Mouse (Mus musculus): ENCODE results near the gene Tbx2. TPM values are rescaled to one million over a fixed set of nuclear protein-coding genes. Genes with fewer than 3 reads are reported as not detected.

Gene Tbx2
- polyA plus RNA-seq, 1 experiment from 2014 or later, result 6.5 TPM

GRCm38 (mm10) chr11:85818401-85818800 lies 13.9 kb upstream of the Tbx2 start:
- H3K9ac ChIP-seq (ENCODE audit: low read depth, low read length), result no peak overlapping the region
- no peaks in the 10 kb centered on the region for H3K9me3 ChIP-seq (ENCODE audit: control insufficient read depth, low read length)
- H3K4me1 ChIP-seq (ENCODE audit: control insufficient read depth, insufficient read depth, low read length), result peaks cover 9% of the 10 kb centered on the region; the same call in 1 of the 2 replicates
- H3K4me2 ChIP-seq (ENCODE audit: low read depth, low read length), result no peak overlapping the region
- H3K4me3 ChIP-seq (ENCODE audit: low read depth, low read length), result no peak overlapping the region
- H3K36me3 ChIP-seq (ENCODE audit: control insufficient read depth, insufficient read depth, low read length), result no peaks in the 10 kb centered on the region
- no peak for ATAC-seq (ENCODE audit: low read depth)
- 67% methylated on average over 3 of the region's 3 CpGs for WGBS
- no peak for DNase-seq (ENCODE audit: low spot score)
- H3K27me3 ChIP-seq (replicated peaks; ENCODE audit: control insufficient read depth, insufficient read depth, low read length), result no peaks in the 10 kb centered on the region
- no peak overlapping the region for H3K27ac ChIP-seq (replicated peaks; ENCODE audit: low read depth, low read length)

DNA sequence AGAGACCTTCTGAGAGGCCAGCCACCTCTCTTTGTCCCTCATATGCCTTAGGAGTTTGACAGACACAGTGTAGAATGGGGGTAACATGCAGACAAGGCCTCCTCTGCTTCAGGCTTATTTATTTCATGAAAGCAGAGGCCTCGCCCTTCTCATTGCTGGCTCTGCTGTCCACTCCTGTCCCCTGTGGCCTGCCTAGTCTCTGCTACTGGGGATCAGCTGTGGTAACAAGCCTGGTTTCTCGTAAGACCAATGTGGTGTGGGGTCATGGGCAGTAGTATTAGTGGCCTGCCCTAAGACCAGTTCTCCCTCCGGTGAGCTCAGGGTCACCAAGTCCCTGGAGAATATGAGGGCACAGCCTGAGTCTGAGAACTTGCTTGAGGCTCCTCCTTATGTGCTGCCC lies 11.4 kb upstream of the Tbx2 start:
- H3K9me3 ChIP-seq (ENCODE audit: control insufficient read depth, low read length), result no peaks in the 10 kb centered on the region
- no peak overlapping the region for H3K4me2 ChIP-seq (ENCODE audit: low read depth, low read length)
- 82% methylated on average over 3 of the region's 3 CpGs for WGBS
- H3K36me3 ChIP-seq (ENCODE audit: control insufficient read depth, insufficient read depth, low read length), result no peaks in the 10 kb centered on the region
- ATAC-seq (ENCODE audit: low read depth) (no peak), DNase-seq (ENCODE audit: low spot score) (no peak)
- H3K9ac ChIP-seq (ENCODE audit: low read depth, low read length), result no peak overlapping the region
- no peaks in the 10 kb centered on the region for H3K27me3 ChIP-seq (replicated peaks; ENCODE audit: control insufficient read depth, insufficient read depth, low read length)
- H3K4me1 ChIP-seq (ENCODE audit: control insufficient read depth, insufficient read depth, low read length), result peaks cover 3% of the 10 kb centered on the region; the same call in 1 of the 2 replicates
- no peak overlapping the region for H3K27ac ChIP-seq (replicated peaks; ENCODE audit: low read depth, low read length)
- H3K4me3 ChIP-seq (ENCODE audit: low read depth, low read length), result no peak overlapping the region

DNA sequence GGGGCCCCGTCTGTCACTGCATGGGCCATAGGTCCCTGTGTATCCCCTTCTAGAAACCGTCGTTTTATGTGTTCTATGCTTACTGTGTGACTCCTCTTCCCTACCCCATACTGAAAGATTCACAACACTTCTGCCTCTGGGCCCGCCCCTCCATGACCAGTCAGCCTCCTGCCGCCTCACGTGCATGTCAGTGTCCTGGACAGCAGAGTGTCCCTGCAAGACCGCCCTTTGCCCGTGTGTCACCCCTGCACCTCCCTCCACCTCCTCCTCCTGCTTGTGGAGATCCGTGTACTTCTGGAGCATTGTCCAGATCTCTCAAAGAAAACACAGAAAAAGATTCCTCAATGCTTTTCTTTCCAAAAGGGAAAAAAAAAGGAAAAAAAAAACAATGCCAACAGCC lies 10.7 kb upstream of the Tbx2 start:
- WGBS, result 79% methylated on average over 9 of the region's 9 CpGs
- DNase-seq (ENCODE audit: low spot score), result no peak
- H3K4me2 ChIP-seq (ENCODE audit: low read depth, low read length), result no peak overlapping the region
- H3K27ac ChIP-seq (replicated peaks; ENCODE audit: low read depth, low read length), result no peak overlapping the region
- no peak overlapping the region for H3K9ac ChIP-seq (ENCODE audit: low read depth, low read length)
- H3K4me1 ChIP-seq (ENCODE audit: control insufficient read depth, insufficient read depth, low read length), result no peaks in the 10 kb centered on the region
- ATAC-seq (ENCODE audit: low read depth), result no peak
- no peaks in the 10 kb centered on the region for H3K36me3 ChIP-seq (ENCODE audit: control insufficient read depth, insufficient read depth, low read length)
- H3K9me3 ChIP-seq (ENCODE audit: control insufficient read depth, low read length), result no peaks in the 10 kb centered on the region
- no peak overlapping the region for H3K4me3 ChIP-seq (ENCODE audit: low read depth, low read length)
- H3K27me3 ChIP-seq (replicated peaks; ENCODE audit: control insufficient read depth, insufficient read depth, low read length), result peaks cover 3% of the 10 kb centered on the region; the same call in 1 of the 2 replicates

DNA sequence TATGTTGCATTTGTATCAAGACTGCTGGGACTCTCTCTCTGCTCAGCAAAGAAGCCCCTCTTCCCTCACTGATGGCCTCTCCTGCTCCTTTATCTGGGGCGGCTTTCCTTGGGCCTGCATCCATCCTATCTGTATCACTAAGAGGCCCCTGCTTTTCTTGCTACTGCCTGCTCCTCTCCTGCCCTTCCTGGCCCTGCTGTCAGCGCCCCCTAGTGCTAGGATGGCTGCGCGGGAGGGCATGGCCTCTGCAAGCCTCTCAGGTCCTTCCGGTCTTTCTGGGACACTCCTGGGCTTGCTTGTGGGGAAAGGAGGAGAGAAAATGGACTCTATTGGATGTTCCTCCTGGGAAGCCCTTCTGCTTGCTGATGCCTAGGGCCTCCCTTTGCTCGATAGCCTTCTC lies 9.2 kb upstream of the Tbx2 start:
- no peak overlapping the region for H3K4me2 ChIP-seq (ENCODE audit: low read depth, low read length)
- 15% methylated on average over 6 of the region's 6 CpGs for WGBS
- no peaks in the 10 kb centered on the region for H3K9me3 ChIP-seq (ENCODE audit: control insufficient read depth, low read length)
- H3K27me3 ChIP-seq (replicated peaks; ENCODE audit: control insufficient read depth, insufficient read depth, low read length), result peaks cover 16% of the 10 kb centered on the region
- H3K4me1 ChIP-seq (ENCODE audit: control insufficient read depth, insufficient read depth, low read length), result 0 out of 2 replicates have a peak, but pooled peaks cover 3% of the 10 kb centered on the region
- H3K4me3 ChIP-seq (ENCODE audit: low read depth, low read length), result no peak overlapping the region
- H3K27ac ChIP-seq (replicated peaks; ENCODE audit: low read depth, low read length), result no peak overlapping the region
- H3K9ac ChIP-seq (ENCODE audit: low read depth, low read length), result no peak overlapping the region
- ATAC-seq (ENCODE audit: low read depth) (peak; percentile 50; the same call in 1 of the 2 replicates), DNase-seq (ENCODE audit: low spot score) (no peak)
- no peaks in the 10 kb centered on the region for H3K36me3 ChIP-seq (ENCODE audit: control insufficient read depth, insufficient read depth, low read length)

GRCm38 (mm10) chr11:85823794-85824193 lies 8.6 kb upstream of the Tbx2 start:
- Histone ChIP-seq H3K9me3 (ENCODE audit: control insufficient read depth, low read length) (no peaks in the 10 kb centered on the region), H3K27ac (replicated peaks; ENCODE audit: low read depth, low read length) (no peak overlapping the region), H3K4me2 (ENCODE audit: low read depth, low read length) (no peak overlapping the region), H3K36me3 (ENCODE audit: control insufficient read depth, insufficient read depth, low read length) (no peaks in the 10 kb centered on the region), H3K4me3 (ENCODE audit: low read depth, low read length) (no peak overlapping the region), H3K9ac (ENCODE audit: low read depth, low read length) (no peak overlapping the region), H3K4me1 (ENCODE audit: control insufficient read depth, insufficient read depth, low read length) (peaks cover 8% of the 10 kb centered on the region; the same call in 1 of the 2 replicates), H3K27me3 (replicated peaks; ENCODE audit: control insufficient read depth, insufficient read depth, low read length) (peaks cover 22% of the 10 kb centered on the region)
- no peak for DNase-seq (ENCODE audit: low spot score)
- WGBS, result 71% methylated on average over 4 of the region's 4 CpGs
- ATAC-seq (ENCODE audit: low read depth), result no peak

GRCm38 (mm10) chr11:85825031-85825430 lies 7.3 kb upstream of the Tbx2 start:
- Histone ChIP-seq H3K9ac (ENCODE audit: low read depth, low read length) (no peak overlapping the region), H3K4me2 (ENCODE audit: low read depth, low read length) (no peak overlapping the region), H3K27me3 (replicated peaks; ENCODE audit: control insufficient read depth, insufficient read depth, low read length) (peaks cover 34% of the 10 kb centered on the region), H3K4me3 (ENCODE audit: low read depth, low read length) (no peak overlapping the region), H3K27ac (replicated peaks; ENCODE audit: low read depth, low read length) (no peak overlapping the region), H3K4me1 (ENCODE audit: control insufficient read depth, insufficient read depth, low read length) (peaks cover 20% of the 10 kb centered on the region), H3K36me3 (ENCODE audit: control insufficient read depth, insufficient read depth, low read length) (no peaks in the 10 kb centered on the region), H3K9me3 (ENCODE audit: control insufficient read depth, low read length) (no peaks in the 10 kb centered on the region)
- ATAC-seq (ENCODE audit: low read depth) (no peak), DNase-seq (ENCODE audit: low spot score) (no peak)
- WGBS, result 66% methylated on average over 9 of the region's 10 CpGs

- Histone ChIP-seq H3K9me3 (ENCODE audit: control insufficient read depth, low read length) (no peaks in the 10 kb centered on the region), H3K4me1 (ENCODE audit: control insufficient read depth, insufficient read depth, low read length) (peaks cover 23% of the 10 kb centered on the region), H3K9ac (ENCODE audit: low read depth, low read length) (no peak overlapping the region), H3K27me3 (replicated peaks; ENCODE audit: control insufficient read depth, insufficient read depth, low read length) (peaks cover 36% of the 10 kb centered on the region), H3K36me3 (ENCODE audit: control insufficient read depth, insufficient read depth, low read length) (no peaks in the 10 kb centered on the region), H3K4me3 (ENCODE audit: low read depth, low read length) (no peak overlapping the region), H3K27ac (replicated peaks; ENCODE audit: low read depth, low read length) (no peak overlapping the region), H3K4me2 (ENCODE audit: low read depth, low read length) (no peak overlapping the region)
- ATAC-seq (ENCODE audit: low read depth) (no peak), DNase-seq (ENCODE audit: low spot score) (no peak)
- 68% methylated on average over 7 of the region's 7 CpGs for WGBS
Observed at GRCm38 (mm10) chr11:85825823-85826222, 6.5 kb upstream of the Tbx2 start.

GRCm38 (mm10) chr11:85827342-85827741 lies 5.0 kb upstream of the Tbx2 start:
- no peaks in the 10 kb centered on the region for H3K9me3 ChIP-seq (ENCODE audit: control insufficient read depth, low read length)
- no peak overlapping the region for H3K27ac ChIP-seq (replicated peaks; ENCODE audit: low read depth, low read length)
- DNase-seq (ENCODE audit: low spot score) (no peak), ATAC-seq (ENCODE audit: low read depth) (no peak)
- no peaks in the 10 kb centered on the region for H3K36me3 ChIP-seq (ENCODE audit: control insufficient read depth, insufficient read depth, low read length)
- no peak overlapping the region for H3K4me3 ChIP-seq (ENCODE audit: low read depth, low read length)
- peaks cover 23% of the 10 kb centered on the region for H3K4me1 ChIP-seq (ENCODE audit: control insufficient read depth, insufficient read depth, low read length)
- 27% methylated on average over 9 of the region's 9 CpGs for WGBS
- H3K27me3 ChIP-seq (replicated peaks; ENCODE audit: control insufficient read depth, insufficient read depth, low read length), result peaks cover 45% of the 10 kb centered on the region
- no peak overlapping the region for H3K4me2 ChIP-seq (ENCODE audit: low read depth, low read length)
- no peak overlapping the region for H3K9ac ChIP-seq (ENCODE audit: low read depth, low read length)

DNA sequence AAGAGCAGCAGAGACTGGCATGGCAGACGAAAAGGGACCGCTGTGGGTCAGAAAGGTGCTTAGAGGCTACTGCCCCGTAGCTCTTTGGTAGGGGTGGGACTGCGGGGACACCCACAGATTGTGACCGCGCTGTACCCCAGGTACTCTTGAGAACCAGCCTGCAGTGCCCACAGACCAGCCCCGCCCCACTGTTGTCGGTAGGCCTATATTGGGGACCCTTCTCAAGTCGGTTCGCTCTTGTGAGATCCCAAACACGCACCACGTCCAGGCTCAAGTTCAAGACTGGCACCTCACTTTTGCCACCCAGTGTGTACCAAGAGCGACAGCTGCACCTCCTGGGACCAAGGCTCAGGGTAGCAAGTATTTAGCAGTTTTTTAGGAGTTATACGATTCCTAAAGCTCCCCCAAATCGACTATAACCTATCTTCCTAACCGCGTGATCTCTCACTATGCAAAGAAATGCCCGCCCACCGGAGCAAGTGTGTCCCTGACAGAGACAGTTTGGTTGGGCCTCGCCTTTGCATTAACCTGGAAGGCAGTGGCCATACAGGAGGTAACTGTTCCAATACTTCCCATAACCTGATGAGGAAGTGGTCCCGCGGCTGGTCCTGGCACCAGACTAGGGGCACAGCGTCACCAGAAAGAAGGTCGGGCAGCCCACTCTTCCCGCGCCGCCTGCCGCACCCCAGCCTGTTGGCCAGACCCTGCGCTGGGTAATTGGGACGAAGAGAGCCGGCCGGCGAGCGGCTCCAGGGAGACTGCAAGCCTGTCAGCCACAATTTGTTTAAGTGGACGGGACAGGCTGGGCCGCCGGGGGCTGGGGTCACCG lies 3.4 kb upstream of the Tbx2 start:
- Histone ChIP-seq H3K27me3 (replicated peaks; ENCODE audit: control insufficient read depth, insufficient read depth, low read length) (peaks cover 46% of the 10 kb centered on the region), H3K4me1 (ENCODE audit: control insufficient read depth, insufficient read depth, low read length) (peaks cover 23% of the 10 kb centered on the region), H3K27ac (replicated peaks; ENCODE audit: low read depth, low read length) (peak overlapping the region; percentile 94; the same call in 1 of the 2 replicates), H3K4me2 (ENCODE audit: low read depth, low read length) (peak overlapping the region; percentile 72), H3K9me3 (ENCODE audit: control insufficient read depth, low read length) (no peaks in the 10 kb centered on the region), H3K4me3 (ENCODE audit: low read depth, low read length) (peak overlapping the region; percentile 70), H3K9ac (ENCODE audit: low read depth, low read length) (peak overlapping the region; percentile 97), H3K36me3 (ENCODE audit: control insufficient read depth, insufficient read depth, low read length) (no peaks in the 10 kb centered on the region)
- no peak for ATAC-seq (ENCODE audit: low read depth)
- 15% methylated on average over 34 of the region's 38 CpGs for WGBS
- DNase-seq (ENCODE audit: low spot score), result no peak

Data from embryonic facial prominence, embryonic 14.5 days (tissue).